Mouse (Mus musculus): ENCODE measurements around the gene Shc4.

Gene Shc4

DNA sequence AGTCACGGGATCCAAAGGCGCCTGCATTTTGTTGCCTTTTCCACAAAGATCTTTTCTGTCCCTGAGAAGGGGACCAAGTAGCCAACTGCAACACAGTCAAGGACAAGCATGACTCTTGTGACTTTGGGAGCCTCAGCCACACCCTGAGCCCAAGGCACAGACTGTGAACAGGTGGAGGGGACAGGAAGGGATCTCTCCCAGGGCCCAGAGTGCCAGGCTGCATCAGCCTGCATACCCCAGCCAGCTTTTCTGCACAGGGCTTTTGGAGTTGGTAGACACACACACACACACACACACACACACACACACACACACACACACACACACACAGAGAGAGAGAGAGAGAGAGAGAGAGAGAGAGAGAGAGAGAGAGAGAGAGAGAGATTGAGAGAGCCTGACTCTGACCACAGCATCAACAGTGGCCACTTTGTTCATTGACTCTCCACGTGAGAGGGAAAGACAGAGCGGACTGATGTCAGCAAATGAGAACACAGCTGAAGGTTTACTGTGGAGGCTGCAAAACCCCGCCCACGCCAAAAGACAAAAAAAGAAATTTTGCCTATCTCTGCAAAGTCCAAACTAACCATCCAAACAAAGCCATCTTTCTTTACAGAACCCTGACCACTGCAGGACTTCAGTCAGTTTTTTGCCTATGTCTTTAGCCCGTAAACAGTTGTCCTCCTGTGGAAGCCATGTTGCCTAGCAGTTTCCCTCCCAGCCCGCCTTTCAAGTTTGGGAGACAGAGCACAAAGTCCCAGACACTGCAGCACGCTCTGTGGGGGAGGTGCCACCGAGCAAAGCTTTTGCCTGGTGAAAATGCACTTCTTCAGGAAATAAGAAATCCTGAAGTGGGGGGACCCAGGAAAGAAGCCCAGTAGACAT lies 39.1 kb downstream of the Shc4 start:
- DNase-seq = no peak

DNA sequence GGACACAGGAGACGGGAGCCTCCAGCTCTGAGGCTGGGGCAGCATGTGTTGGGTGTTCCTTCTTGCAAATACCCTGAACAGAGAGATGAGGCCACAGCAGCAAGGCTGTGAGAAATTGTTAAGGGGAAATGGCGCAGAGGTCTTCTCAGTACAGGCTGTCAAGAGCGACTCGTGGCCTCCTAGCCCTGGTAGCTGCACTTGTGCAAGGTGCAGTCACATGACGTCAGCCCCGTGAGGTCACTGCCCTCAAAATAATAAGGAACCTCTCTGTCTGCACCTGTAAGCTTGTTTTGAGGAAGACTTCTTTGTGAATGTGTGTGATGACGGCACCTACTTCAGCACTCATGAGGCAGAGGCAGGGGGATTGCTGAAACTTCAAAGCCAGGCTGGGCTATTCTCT lies 40.1 kb downstream of the Shc4 start:
- no peak for DNase-seq

DNA sequence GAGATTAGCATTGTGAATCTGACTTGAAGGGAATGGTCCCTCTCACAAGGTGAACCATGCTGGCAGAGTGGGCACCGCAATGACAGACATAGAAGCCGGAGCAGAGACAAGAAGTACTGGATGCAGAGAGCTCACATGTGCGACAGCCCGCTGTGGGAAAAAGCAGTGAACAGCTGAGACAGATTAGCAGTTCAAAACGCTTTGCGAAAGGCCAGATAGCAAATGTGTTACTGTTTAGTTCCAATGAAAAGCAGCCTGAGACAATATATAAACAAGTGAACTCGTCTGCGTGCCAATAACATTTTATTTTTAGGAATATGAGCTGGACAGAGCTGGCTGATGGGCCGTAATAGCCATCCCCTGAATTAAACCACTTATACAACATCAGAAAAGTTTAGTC lies 42.1 kb downstream of the Shc4 start:
- no peak for DNase-seq

DNA sequence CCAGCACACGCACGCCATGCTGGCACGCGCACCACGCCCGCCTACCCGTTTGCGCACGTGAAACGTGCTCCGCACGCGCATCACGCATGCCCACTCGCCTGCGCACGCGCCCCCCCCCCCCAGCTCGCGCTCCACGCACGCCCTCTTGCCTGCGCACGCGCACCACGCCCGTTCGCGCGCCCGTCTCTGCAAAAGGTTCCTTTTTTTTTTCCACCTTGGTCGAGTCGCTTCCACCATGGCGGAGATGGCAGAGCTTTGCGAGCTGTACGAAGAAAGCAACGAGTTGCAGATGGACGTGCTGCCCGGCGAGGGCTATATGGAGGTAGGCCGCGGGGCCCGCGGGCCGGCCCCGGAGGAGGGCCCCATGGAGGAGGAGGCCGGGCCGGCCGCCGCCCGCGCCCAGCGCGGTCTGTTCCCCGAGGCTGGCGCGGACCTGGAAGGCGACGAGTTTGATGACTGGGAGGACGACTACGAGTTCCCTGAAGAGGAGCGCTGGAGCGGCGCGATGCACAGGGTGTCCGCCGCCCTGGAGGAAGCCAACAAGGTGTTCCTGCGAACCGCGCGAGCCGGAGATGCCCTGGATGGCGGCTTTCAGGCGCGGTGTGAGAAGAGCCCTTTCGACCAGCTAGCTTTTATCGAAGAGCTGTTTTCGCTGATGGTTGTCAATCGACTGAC lies 50.9 kb downstream of the Shc4 start, which contains the start of gene Eid1:
TSS of gene Eid1 (plus strand) at position 139 of the 675 bp plus-strand sequence.
- DNase-seq = peak; percentile 52 to 69

DNA sequence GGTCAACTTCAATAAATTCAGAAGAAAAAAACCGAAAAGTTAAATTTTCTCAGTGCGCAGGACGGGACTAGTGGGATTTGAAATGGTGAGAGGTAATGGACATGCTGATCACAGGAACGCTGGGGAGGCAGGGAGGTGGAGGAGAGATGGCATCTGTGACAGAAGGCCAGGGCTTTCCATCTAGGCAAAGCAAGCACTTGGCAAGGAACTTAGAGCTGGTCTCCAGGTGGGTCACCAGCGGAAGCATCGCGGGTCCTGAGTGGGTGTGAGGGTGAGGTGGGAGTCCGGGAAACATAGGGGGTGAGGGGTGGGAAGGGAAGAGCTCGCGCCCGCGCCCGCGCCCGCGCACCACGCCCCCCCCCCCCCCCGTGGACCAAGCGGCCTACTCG lies 51.4 kb downstream of the Shc4 start:
- DNase-seq = no peak

DNA sequence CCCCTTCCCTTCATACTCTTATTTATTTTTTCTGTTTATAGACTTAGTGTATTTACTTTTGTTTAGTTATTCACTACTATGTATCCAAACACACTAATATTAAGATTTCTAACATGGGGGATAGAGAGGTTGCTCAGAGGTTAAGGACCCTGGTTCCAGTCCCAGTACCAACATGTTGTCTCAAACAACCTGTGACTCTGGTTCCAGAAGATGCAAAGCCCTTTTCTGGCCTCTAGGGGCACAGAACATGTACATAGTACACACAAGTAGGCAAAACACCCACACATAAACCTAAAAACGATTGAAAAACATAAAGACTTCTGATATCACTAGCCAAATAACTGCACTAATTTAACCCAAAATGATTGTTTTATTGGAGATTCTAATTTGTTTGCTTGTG lies 53.1 kb downstream of the Shc4 start:
- no peak for DNase-seq

DNA sequence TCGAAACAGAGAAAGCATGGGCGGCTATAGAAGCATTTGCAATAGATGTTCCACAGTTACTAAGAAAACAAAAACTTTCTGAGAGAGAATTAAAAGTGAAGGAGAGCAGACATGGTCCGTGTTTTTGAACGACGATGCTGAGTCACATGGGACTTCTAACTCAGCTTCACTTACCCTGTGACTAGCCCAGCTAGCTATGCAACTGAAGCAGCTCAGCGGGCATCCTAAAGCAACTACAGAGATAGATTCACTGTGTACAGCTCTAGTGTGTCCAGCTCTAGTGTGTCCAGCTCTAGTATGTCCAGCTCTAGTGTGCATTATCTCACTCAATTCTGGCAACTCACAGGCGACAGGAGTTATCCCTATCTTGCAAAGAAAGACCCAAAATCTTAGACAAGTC lies 56.2 kb downstream of the Shc4 start:
- no peak for DNase-seq

DNA sequence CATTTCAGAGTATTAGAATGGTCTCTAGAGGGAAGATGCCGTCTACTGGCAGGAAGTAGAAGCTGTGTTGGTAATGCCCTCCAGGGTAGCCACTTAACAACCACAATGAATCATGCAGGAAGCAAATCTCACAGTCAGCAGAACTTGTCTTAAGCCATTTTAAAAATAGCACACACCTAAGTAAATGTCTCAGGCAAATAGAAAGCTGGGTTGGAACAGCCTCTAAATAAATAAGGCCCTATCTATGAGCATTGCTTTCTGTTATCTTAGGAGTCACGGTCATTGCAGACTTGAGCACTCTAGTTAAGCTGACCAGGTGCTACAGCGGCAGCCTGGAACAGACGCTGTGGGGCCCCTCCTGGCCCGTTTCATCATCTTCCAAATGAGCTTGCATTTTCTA lies 56.8 kb downstream of the Shc4 start:
- no peak for DNase-seq

DNA sequence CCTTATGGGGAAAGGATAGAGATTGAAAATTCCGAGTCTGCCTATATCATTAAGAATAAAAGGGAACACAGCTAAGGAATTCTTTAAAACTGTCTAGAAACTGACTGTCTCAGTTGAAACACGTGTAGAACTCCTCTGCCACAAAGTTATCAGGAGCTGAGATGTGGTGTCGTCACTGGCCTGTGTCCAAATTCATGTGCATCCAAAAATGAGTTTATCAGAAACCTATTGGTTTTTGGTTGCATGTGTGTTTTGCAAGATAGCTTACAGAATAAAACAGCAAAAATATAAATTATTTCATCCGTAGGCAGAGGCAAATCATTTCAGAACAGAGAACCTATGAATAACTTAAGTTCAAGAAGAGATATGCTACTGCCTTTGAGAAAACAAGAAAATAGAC lies 57.3 kb downstream of the Shc4 start:
- no peak for DNase-seq

DNA sequence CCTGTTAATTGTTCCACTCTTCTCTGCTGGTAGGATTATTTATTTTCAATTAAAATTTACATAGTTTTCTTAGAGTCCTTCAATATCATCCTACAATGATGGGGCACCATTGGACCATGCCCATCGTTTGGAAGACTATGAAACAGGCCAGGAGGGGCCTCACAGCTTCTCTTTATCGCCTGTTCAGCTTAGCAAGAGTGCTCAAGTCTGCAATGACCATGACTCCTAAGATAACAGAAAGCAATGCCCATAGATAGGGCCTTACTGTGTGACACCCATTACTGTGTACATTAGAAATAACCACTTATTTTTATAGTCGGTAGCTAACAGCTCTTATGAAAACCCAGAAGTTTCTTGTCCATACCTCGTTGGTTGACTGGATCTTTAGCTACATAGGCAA lies 58.0 kb downstream of the Shc4 start:
- no peak for DNase-seq

DNA sequence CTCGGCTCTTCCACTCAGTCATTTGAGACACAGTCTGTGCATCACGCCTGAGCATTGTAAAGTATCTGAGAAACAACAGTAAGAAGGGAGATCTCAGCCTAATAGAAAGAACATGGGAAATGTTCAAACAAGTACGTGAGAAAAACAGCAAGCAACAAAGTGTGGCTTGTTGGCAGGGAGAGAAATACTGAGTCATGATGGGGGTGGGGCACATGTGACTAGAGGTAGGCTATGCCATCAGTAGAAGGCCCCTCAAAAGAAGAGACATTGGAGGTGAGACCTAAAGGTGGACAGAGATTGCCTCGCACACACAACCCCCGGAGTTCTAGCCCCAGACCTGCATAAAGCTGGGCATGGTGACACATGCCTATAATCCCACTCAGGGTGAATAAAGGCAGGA lies 58.7 kb downstream of the Shc4 start:
- no peak for DNase-seq

DNA sequence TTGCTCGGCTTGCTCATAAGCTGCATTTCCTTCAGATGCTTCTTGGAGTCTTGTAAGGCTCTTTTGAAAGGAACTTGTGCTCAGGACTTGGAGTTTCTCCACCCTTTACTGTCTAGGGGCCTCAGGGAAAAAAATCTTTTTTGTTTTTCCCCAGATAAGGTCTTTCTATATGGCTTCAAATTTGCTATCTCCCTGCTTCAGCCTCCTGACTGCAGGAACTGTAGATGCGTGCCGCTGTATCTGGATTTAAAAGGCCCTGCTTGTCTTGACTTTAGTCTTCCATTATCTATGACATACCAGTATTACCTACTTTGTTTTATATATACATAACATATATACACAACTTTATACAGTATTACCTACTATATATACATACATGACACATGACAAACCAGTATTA lies 61.4 kb downstream of the Shc4 start:
- no peak for DNase-seq

DNA sequence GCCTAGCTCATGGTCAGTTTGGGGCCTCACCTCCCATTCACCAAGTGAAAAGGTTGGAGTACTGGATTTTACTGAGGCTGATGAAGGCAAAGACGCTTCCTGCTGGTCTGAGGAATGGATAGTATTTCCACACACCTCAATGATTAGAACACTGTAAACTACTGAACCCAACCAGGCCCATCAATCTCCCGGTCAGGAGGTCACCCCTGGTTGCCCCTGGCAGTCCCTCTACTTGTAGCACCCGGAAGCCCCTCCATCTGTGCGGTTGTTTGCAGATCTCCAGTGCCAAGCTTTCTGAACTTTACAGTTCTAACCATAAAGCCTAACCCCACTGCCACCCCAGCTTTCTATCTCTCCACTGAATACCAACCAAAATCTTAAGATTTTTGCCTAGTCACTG lies 62.8 kb downstream of the Shc4 start:
- no peak for DNase-seq

DNA sequence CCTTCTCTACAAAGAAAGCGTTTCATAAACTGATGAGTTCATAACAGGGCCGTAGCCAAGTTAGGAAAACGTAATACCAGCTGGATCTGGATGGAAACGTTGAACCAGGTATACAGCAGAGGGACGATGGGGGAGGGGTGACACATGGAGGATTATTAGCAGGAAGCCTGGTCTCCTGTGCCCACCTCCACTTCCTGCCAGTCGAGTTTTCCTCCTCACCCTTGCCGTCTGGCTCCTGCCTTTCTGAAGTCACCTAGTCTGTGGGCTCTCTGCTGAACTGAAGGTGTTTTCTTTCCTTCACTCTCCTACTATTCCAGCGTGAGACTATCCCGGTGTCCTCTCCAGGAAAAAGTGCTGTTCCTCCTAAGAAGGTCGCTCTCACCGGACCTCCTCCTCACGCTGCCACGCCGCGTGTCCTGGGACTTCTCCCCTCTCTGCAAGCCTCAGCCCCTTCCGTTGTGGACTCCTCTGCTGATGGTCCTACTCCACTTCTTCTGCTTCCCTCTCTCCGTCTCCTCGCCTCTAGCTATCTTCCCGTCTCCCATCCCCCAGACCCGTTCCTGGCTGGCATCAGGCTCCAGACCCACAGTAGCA lies 63.3 kb downstream of the Shc4 start:
- no peak for DNase-seq

DNA sequence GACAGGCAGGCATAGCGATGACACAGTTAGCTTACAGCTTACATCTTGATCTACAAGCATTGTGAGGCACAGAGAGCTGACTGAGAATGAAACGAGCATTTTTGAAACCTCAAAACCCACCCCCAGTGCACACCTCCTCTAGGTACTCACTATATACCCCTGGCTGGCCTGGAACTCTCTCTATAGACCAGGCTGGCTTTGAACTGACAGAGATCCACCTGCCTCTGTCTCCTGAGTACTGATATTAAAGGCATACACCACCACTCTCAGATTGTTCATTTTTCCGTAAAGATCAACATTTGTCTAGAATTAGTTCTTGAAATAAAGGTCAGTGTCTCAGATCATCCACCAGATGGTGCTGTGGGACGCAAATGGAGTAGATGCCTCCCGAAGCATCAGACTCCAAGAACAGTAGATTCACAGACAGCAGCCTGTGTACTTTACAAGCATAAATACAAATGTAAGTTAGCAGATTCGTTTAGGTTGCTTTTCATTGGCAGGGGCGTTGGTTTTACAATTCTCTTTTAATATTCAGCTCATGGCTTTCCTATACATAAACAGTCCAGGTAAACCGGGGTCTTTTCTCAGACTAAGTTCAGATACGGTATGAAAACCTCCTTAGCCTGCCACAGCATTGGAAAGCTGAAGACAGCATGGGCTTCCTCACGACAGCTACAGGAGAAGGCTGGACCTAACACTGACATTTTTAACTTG lies 64.0 kb downstream of the Shc4 start:
- peak; percentile 49 to 54 for DNase-seq

DNA sequence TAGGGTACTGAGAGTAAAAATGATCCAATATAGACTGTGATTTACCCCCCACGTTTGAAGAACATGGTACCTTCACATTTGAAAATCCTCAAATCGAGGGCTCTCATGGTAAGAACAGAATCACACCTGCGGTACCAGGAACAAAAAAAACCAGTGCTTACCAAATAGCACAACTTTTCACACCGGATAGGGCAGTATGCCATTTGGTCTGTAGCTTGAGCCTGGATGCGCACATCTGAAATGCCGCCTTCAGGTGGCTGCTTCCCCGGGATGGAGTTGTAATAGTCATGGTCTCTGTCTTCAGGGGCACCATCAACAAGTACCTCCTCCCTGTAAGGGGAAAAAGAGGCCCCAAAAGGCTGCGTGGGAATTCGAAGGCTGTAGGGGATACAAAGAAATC lies 68.6 kb downstream of the Shc4 start:
- no peak for DNase-seq

DNA sequence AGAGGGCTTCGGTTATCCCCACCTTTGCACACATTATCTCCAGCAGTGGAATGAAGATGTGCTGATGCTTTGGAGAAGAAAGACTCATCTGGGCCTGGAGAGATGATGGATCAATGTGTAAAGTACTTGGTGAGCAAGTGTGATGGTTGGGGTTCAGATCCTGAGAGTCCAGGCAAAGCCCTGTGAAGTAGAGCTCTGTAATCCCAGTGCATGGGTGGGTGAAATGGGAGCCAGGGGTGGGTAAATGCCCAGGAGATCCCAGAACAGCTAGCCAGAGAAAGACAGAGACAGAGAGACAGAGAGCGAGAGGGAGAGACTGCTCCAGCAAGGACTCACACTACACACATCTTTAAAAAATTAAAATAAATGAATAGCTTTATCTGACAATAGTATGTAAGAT lies 70.7 kb downstream of the Shc4 start:
- DNase-seq = no peak

DNA sequence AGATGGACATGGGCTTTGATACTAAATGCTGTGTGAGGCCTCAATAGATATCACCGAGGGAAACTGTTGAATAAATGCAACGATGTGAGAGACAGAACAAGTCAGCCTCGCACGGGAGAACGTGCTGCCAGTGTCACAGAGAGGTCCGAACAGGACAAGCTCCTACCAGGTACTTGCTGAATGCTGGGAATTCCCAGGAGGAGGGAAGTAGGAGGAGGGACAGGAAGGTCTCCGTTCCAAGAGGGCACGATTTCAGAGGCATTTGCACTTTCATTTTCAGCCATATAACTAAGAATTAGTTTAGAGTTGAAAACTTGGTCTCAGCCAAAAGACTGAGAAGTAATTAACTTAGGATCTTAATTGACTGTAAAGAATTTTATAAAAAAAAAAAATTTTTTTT lies 72.4 kb downstream of the Shc4 start:
- peak in 1 of 2 experiments; percentile 16 for DNase-seq

DNA sequence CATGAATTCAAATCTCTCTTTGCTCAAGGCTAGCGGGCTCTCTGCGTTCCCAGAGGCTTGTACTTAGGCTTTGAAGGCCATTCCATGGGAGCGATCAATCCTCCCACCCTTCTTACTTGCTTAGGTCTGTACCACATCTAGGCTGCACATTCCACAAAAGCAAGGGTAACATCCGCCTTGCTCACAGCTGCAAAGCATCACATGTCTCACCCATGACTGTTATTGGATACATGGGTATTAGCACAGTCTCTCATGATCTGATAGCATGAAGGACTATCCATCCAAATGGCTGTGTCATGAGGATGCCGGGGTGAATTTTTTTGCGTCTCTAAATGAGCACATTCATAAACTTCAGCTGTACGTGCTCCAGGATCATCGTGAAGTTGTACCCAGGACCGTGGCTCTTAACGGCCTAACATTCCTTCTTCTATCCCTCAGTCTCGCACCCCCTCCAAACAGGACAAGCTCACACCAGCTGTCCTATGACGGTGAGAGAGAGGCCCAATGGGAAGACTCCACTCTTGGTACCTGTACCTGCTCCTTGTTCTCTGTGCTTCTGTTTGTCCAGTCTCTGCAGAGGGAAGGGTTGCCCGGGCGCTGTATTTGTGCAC lies 73.1 kb downstream of the Shc4 start:
- no peak for DNase-seq

DNA sequence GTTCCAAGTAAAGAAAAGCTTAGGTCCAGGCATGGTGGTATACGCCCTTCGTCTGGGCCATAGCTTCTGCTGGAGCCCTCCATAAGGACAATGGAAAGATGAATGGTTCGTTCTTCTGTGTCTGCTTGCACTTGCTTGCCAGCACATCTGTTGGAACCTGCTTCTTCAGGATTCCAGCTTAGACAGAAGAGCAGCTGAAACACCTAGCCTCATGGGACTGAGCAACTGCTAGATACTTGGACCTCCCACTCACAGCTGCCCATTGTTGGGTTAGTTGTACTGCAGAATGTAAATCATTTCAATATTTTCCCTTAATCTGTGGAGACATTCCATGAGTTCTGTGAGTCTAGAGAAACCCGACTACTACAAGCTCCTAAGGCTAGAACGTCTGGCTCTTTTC lies 73.9 kb downstream of the Shc4 start:
- no peak for DNase-seq

DNA sequence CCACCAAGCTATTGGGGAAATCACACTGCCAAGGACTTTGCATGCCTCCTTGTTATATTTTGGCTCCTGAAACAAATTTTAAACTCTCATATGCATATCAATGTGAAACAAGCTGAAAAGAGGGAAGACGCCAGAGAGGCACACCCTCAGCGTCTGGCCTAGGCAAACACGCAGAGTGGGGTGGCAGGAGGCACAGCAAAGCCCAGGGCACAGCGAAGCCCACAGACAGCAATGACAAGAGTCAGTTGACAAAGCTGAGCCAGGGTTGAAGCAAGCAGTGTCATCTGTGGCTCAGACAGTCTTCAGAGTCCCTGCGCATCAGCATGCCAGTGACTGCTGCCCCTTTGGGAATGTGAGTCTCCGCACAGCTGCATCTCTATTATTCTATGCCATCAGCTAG lies 79.0 kb downstream of the Shc4 start:
- DNase-seq = no peak

DNA sequence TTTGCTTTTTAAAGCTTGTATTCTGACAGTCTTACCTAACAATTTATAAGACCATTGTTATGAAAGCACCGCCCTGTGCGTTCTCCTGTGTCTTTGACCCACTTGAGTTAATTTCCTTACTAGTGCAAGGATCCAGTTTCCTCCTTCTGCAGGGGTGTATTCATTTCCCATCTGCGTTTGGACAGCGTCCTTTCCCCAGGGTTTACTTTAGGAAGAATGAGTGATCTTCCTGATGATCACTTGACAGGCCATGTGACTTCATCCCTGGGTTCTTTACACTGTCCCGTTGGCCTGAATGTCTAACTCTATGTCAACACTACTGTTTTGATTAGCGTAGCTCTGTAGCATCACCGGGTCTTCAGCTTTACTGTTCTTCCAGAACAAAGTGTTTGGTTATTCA lies 86.6 kb downstream of the Shc4 start:
- no peak for DNase-seq

DNA sequence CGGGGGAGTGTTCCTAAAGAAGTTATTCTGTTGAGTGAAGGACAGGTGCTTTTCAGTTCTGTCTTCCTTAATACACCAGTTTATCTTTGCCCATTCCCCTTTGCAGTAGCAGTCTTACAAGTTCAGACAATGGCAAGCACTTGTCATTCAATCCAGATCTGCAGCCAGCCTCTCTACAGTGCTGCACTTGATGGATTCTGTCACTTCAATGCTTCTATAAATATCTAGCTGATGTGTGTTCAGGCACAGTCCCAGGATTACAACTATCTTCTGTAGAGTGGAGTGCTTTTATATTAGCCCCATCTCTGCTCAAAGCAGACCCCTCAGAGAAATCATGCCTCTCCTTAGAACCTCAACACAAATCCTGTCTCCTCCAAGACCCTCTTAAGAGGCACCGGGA lies 93.9 kb downstream of the Shc4 start:
- DNase-seq = no peak

All from kidney, adult 8-10 months (tissue).